Mouse (Mus musculus): ENCODE measurements at regions not wholly inside any gene's neighbourhood (a gene's known extent, or its start where the extent isn't known, plus 50 kb on each side); places are given as distances from the start of the nearest gene placed in this dataset.
"Not testable (repeated sequence)": the region's sequence is repeated elsewhere in the genome, so short reads cannot be mapped to it uniquely, and the experiment has no call there.

- peak in 1 of 2 experiments; percentile 41 for DNase-seq (ENCODE audit: low spot score in 2 of 2)
These were observed 250.6 kb downstream of the Trib2 start for GRCm38 (mm10) chr12:15565941-15566784.

DNA sequence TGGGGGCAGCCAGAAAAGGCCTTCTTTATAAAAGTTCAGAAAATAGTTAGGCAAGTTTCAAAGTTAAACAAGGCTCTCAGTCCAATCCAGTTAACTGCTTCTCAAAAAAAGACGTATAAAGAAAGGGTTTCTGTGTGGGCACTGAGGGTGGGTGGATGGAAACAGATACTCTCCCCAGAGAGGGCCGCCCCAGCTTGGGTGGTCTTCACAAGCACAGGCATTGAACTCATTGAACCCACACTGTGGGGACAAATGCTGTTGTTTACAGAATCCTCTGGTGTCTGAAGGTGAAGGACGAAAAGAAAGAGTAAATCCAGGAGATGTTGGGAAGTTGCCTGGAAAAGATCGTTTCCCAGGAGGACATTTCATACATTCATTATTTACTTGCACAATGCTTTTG lies 253.9 kb downstream of the Trib2 start:
- DNase-seq (ENCODE audit: low spot score in 2 of 2) = no peak

DNA sequence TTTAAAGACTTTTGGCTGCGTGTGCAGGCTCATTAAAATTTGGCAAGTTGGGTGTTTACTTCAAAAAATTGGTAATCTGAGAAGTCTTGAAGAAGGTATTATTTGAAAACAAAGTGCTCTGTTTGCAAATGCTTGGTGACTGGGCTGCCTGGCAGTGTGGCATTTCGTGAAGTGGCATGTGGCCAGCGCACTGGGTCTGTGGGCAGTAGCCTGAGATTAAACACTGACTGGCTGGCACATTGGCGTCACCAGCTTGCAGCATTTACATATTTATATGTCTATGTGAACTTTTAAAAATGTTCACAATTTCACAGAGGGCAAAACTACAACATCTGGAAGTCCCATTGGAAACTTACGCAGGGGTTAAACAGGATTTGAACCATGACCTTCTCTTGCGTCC lies 261.3 kb downstream of the Trib2 start:
- peak in 1 of 2 experiments; percentile 15 for DNase-seq (ENCODE audit: low spot score in 2 of 2)

GRCm38 (mm10) chr12:15553681-15554007 lies 263.1 kb downstream of the Trib2 start:
- DNase-seq (ENCODE audit: low spot score in 2 of 2) = no peak

DNA sequence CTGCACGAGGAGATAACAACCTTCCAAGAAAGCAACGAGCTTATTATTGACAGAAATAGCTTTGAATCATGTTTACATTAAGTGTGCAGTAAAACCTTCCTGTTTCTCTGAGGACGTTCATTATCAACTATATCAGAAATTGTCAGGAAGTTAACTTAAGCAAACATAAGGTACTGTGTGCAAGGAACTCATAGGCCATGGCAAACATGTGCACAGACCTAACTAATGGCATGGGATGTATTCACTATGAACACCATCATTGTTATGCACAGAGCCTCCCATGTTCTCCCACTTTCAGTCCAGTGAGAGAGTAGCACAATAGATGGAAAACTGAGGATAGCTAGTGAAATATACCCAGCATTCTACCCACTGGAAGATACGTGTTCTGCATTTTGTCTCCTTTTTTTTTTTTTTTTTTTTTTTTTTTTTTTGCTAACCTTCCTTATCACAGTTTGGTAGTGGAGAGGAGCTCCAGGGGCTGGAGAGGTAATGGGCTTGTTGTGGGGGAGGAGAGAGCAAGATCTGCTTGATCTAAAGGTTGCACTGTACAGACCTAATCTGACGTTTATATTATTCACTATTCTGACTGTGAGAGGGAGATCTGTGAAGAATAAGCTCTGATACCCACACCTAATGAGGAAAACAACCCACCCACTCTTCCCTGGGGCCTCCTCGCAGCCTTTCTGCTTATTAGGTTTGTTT lies 263.6 kb downstream of the Trib2 start:
- no peak for DNase-seq (ENCODE audit: low spot score in 2 of 2)

GRCm38 (mm10) chr12:15552210-15552609 lies 264.5 kb downstream of the Trib2 start:
- no peak for DNase-seq (ENCODE audit: low spot score in 2 of 2)

GRCm38 (mm10) chr12:15551281-15551900 lies 265.3 kb downstream of the Trib2 start:
- no peak for DNase-seq (ENCODE audit: low spot score in 2 of 2)

GRCm38 (mm10) chr12:15544351-15544750 lies 272.4 kb downstream of the Trib2 start:
- DNase-seq (ENCODE audit: low spot score in 2 of 2) = no peak

DNA sequence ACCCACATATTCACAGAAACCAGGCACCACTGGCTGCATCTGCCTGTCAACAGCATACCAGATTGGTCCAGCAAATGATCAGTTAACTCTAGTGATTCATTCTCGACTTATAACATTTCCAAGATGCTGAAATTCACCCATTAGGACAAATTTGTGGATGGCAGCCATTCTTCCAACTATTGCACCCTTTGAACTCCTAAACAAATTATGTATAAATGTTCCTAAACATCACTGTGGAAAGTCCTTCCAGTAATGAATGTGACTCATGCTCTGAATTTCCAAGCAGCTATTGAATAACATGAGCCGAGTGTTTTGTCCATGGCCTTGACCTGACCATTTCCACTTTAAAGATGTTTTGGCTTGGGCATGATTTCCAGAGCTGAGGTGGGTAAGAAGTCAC lies 274.2 kb downstream of the Trib2 start:
- DNase-seq (ENCODE audit: low spot score in 2 of 2) = no peak

DNA sequence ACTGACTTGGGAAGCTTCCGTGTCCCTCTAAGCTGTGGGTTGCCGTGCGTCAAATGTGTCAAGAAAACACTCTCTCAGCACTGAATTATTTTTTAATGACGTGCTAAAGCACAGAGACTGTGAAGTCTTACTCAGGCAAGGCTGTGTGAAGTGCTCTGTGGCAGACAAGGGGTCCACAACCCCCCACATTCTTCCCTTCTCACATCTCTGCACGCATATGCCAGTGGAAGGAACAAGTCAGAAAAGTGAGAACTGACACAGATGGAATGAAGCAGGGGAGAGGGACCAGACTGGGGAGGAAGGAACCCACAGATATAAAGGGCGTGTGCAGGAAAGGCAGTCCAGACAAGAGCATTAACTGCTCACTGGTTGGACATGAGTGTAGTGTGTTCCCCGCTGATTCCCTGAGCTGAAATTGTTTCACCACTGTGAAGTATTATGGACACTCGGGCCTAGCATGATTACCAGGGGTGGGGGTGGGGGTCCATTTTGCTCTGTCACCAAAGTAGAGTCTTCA lies 279.8 kb downstream of the Trib2 start:
- no peak for DNase-seq (ENCODE audit: low spot score in 2 of 2)

GRCm38 (mm10) chr12:15536247-15536646 lies 280.5 kb downstream of the Trib2 start:
- DNase-seq (ENCODE audit: low spot score in 2 of 2) = no peak

- DNase-seq (ENCODE audit: low spot score in 2 of 2) = peak; percentile 64 to 81
These were observed 280.9 kb downstream of the Trib2 start for GRCm38 (mm10) chr12:15535822-15536221.

- no peak for DNase-seq (ENCODE audit: low spot score in 2 of 2)
These were observed 295.8 kb downstream of the Trib2 start for GRCm38 (mm10) chr12:15520783-15521407.

DNA sequence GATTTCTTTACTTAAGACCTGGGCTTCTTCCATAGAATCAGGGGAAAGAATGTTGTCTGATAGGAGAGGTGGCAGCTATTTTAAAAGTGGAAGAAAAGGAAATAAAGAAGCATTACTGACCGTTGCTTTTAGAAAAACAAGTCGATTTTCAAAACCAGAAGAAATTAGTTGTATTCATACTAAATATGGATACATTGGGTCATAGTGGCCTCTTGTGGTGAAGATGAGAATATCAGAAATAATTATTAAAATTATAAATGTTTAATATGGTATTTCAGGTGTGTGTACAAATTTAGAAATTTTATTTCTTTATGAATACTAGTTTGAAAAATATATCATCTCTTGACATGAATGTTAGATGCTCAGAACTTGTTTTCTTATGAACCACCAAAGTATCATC lies 304.7 kb downstream of the Trib2 start:
- no peak for DNase-seq (ENCODE audit: low spot score in 2 of 2)

- peak in 1 of 2 experiments; percentile 8 for DNase-seq (ENCODE audit: low spot score in 2 of 2)
These were observed 309.1 kb downstream of the Trib2 start for GRCm38 (mm10) chr12:15507576-15507975.

- no peak for DNase-seq (ENCODE audit: low spot score in 2 of 2)
These were observed 323.1 kb downstream of the Trib2 start for GRCm38 (mm10) chr12:15493640-15494039.

DNA sequence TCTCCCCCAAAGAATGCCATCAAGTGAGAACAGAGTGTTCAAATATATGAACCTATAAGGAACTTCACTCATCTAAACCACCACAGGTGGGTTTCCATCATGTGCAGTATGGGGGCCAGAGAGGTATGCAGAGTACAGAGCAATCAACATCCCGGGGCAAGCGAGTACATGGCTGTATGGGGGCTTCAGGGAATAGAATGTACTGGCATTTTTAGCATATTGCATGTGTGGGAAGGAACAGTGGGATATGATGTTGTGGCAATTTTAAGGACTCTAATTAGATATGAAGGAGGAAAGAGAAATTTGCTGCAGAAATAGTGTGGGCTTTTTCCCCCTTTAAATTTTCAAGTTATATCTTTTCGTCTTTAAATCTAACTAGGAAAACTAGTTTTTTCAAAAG lies 344.0 kb downstream of the Trib2 start:
- DNase-seq (ENCODE audit: low spot score in 2 of 2) = no peak

DNA sequence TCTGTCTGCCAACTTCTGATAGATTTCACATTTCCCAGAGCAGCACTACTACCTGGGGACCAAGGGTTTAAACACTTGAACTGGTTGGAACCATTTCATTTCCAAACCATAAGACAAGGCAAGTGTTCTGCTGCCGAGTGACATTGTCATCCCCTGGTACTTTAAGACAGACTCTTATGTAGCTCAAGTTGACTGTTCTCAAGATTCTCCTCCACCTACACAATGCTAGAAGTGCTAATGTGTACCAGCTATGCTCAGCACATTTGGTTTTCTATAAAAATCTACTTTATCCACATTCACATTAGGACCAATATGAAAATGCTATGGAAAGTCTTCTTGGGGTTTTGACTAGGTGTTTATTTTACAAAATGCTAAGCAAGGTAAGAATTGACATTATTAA lies 357.3 kb downstream of the Trib2 start:
- no peak for DNase-seq (ENCODE audit: low spot score in 2 of 2)

DNA sequence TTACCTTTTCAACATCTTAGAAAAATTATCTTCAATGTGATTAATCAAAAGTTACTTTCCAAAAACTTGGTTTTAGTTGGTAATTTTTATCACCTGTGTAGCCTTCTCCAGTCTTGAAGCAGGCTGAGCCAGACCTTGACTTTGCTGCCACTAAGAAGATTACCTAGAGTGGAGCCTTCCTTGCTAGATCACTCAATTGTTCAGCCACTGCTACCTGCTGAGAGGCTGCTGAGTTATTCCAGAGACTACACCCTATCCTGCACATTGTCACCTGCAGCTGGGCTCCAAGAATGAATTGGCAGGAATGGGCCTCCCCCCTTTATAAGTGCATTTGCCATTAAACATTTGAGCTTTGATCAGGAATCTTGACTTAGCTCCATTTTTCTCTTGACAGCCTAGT lies 360.4 kb downstream of the Trib2 start:
- DNase-seq (ENCODE audit: low spot score in 2 of 2) = not testable (repeated sequence)

DNA sequence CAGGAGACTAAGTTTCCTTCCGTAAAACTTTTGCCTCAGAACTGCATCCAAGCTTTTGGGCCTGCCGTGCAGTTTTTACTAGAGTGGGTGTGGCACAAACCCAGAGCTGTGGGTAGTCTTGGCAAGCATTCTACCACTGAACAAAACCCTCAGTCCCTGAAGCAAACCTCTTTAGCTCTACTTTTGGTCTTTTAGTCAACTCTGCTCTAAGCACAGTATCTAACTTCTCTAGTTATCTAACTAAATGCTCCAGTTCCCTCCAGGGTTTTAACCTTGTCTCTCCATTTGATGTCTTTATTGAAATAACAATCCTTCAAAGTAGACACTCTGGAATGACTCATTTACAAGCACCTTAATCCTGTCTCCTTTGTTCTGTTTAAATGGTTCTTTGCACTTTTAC lies 361.0 kb downstream of the Trib2 start:
- no peak for DNase-seq (ENCODE audit: low spot score in 2 of 2)

DNA sequence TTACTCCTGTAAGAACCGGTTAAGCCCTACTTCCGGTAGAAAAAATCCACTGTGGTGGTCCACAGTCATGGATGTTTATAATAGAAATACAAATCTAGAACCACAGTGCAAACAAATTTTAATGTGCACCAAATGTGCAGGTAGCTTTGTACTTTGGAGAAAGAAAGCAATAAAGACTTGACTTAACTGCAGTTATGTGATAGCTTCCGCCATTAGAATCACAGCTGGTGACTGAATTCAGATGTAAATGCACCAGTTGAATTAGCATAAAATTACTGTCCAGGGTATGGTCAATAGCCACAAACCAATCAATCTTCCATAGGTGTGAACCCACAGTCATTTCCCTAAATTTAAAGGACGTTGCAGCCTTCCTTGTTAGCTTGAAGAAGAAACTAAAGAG lies 367.2 kb downstream of the Trib2 start:
- no peak for DNase-seq (ENCODE audit: low spot score in 2 of 2)

Measured in left cerebral cortex, adult 8-10 months (tissue).